Mouse (Mus musculus) MEL (cell line): ENCODE results near the gene Dag1. TPM values are rescaled to one million over a fixed set of nuclear protein-coding genes. Genes with fewer than 3 reads are reported as not detected.
A peak's percentile ranks its signal among the peaks of the same experiment; 100 is the strongest.
"Not testable (repeated sequence)": the region's sequence is repeated elsewhere in the genome, so short reads cannot be mapped to it uniquely, and the experiment has no call there.

ENCODE experiments used
- DNase-seq: peaks from one replicate; pipeline ENCODE4 v3.0.0; 2011; ENCODE audit warnings: low read depth, low spot score
- H3K27ac ChIP-seq: 2 replicates; pipeline ENCODE4 v1.5.1; 2012; ENCODE audit warnings: low read depth, mild to moderate bottlenecking, control low read depth, low read length, moderate library complexity; ENCODE audit not compliant: control insufficient read depth
- H3K27me3 ChIP-seq, 2 experiments: fragments of 150-350 bp in 1 of 2; sonication (generic) in 1 of 2; 2 replicates each; pipeline ENCODE4 v1.6.1; 2012; ENCODE audit warnings: low read length in 2 of 2, mild to moderate bottlenecking in 2 of 2, improper control_type of control experiment in 1 of 2, moderate library complexity in 1 of 2; ENCODE audit not compliant: insufficient read depth in 2 of 2, control insufficient read depth in 1 of 2
- H3K36me3 ChIP-seq, 2 experiments: 2 replicates each; pipeline ENCODE4 v1.6.1; 2012 to 2014; ENCODE audit warnings: low read length in 2 of 2, improper control_type of control experiment in 1 of 2, inconsistent platforms in 1 of 2, mild to moderate bottlenecking in 1 of 2; ENCODE audit not compliant: insufficient read depth in 2 of 2, control insufficient read depth in 1 of 2
- H3K4me1 ChIP-seq, 2 experiments: fragments of 150-350 bp in 1 of 2; sonication (generic) in 1 of 2; 2 replicates each; pipeline ENCODE4 v1.6.1; 2012; ENCODE audit warnings: low read length in 2 of 2, improper control_type of control experiment in 1 of 2, mild to moderate bottlenecking in 1 of 2; ENCODE audit not compliant: insufficient read depth in 2 of 2, control insufficient read depth in 1 of 2
- H3K4me3 ChIP-seq, 2 experiments: fragments of 150-350 bp in 1 of 2; sonication (generic) in 1 of 2; 2 replicates each; pipeline ENCODE4 v1.5.1; 2012; ENCODE audit warnings: low read depth in 2 of 2, low read length in 2 of 2, mild to moderate bottlenecking in 2 of 2, moderate library complexity in 2 of 2, control low read depth in 1 of 2, improper control_type of control experiment in 1 of 2; ENCODE audit not compliant: control insufficient read depth in 1 of 2, insufficient read depth in 1 of 2
- H3K79me2 ChIP-seq: 2 replicates; pipeline ENCODE4 v1.6.1; 2012; ENCODE audit warnings: mild to moderate bottlenecking, low read length, moderate library complexity; ENCODE audit not compliant: control insufficient read depth, poor library complexity, insufficient read depth
- H3K9ac ChIP-seq: 2 replicates; pipeline ENCODE4 v1.6.1; 2012; ENCODE audit warnings: low read depth, mild to moderate bottlenecking, control low read depth, low read length, moderate library complexity; ENCODE audit not compliant: control insufficient read depth, poor library complexity, severe bottlenecking
- H3K9me3 ChIP-seq: fragments of 150-350 bp; sonication (generic); replicated peaks from 2 replicates; pipeline ENCODE4 v1.6.1; 2012; ENCODE audit warnings: mild to moderate bottlenecking, low read length, improper control_type of control experiment, moderate library complexity; ENCODE audit not compliant: insufficient read depth
- BHLHE40 ChIP-seq: IDR thresholded peaks from 2 replicates; pipeline ENCODE4 v1.6.1; 2012; ENCODE audit warnings: low read depth, mild to moderate bottlenecking, inconsistent platforms, low read length, improper control_type of control experiment, borderline replicate concordance
- CHD1 ChIP-seq: IDR thresholded peaks from 2 replicates; pipeline ENCODE4 v1.6.1; 2012; ENCODE audit warnings: low read depth, mild to moderate bottlenecking, inconsistent platforms, low read length, improper control_type of control experiment
- CHD2 ChIP-seq: IDR thresholded peaks from 2 replicates; pipeline ENCODE4 v1.6.1; 2011; ENCODE audit warnings: low read length, improper control_type of control experiment
- CTCF ChIP-seq, 3 experiments: IDR thresholded peaks in 2 of 3; conservative IDR thresholded peaks in 1 of 3; 2 replicates each; pipeline ENCODE4 v1.5.1; 2011 to 2012; ENCODE audit warnings: low read length in 3 of 3, low read depth in 2 of 3, mild to moderate bottlenecking in 2 of 3, improper control_type of control experiment in 1 of 3, inconsistent platforms in 1 of 3, mixed read lengths in 1 of 3, moderate library complexity in 1 of 3; ENCODE audit not compliant: control insufficient read depth in 1 of 3, insufficient read depth in 1 of 3, poor library complexity in 1 of 3, severe bottlenecking in 1 of 3
- E2F4 ChIP-seq: IDR thresholded peaks from 2 replicates; pipeline ENCODE4 v1.6.1; 2011; ENCODE audit warnings: low read depth, low read length, improper control_type of control experiment, borderline replicate concordance
- ELF1 ChIP-seq: IDR thresholded peaks from 2 replicates; pipeline ENCODE4 v1.6.1; 2014; ENCODE audit warnings: low read depth, mild to moderate bottlenecking, inconsistent platforms, low read length, improper control_type of control experiment, moderate library complexity
- EP300 ChIP-seq, 2 experiments: IDR thresholded peaks; 2 replicates each; pipeline ENCODE4 v1.6.1; 2011; ENCODE audit warnings: improper control_type of control experiment in 2 of 2, low read length in 2 of 2, low read depth in 1 of 2, mild to moderate bottlenecking in 1 of 2
- ETS1 ChIP-seq: IDR thresholded peaks from 2 replicates; pipeline ENCODE4 v1.6.1; 2012; ENCODE audit warnings: low read depth, mild to moderate bottlenecking, inconsistent platforms, low read length, improper control_type of control experiment, moderate library complexity
- GABPA ChIP-seq: IDR thresholded peaks from 2 replicates; pipeline ENCODE4 v1.6.1; 2012; ENCODE audit warnings: low read depth, mild to moderate bottlenecking, inconsistent platforms, low read length, improper control_type of control experiment, moderate library complexity
- HCFC1 ChIP-seq: IDR thresholded peaks from 2 replicates; pipeline ENCODE4 v1.6.1; 2012; ENCODE audit warnings: low read depth, mild to moderate bottlenecking, inconsistent platforms, low read length, improper control_type of control experiment, moderate library complexity
- MAFK ChIP-seq: IDR thresholded peaks from 2 replicates; pipeline ENCODE4 v1.6.1; 2011; ENCODE audit warnings: low read depth, mild to moderate bottlenecking, low read length, improper control_type of control experiment, borderline replicate concordance
- MXI1 ChIP-seq: IDR thresholded peaks from 2 replicates; pipeline ENCODE4 v1.6.1; 2011; ENCODE audit warnings: mild to moderate bottlenecking, low read depth, low read length, improper control_type of control experiment
- MYB ChIP-seq: IDR thresholded peaks from 2 replicates; pipeline ENCODE4 v1.6.1; 2011; ENCODE audit warnings: mild to moderate bottlenecking, low read depth, low read length, improper control_type of control experiment
- SIN3A ChIP-seq: IDR thresholded peaks from 2 replicates; pipeline ENCODE4 v1.6.1; 2012; ENCODE audit warnings: low read length, improper control_type of control experiment, inconsistent platforms
- SMC3 ChIP-seq: IDR thresholded peaks from 2 replicates; pipeline ENCODE4 v1.6.1; 2011; ENCODE audit warnings: low read depth, low read length, improper control_type of control experiment
- TAL1 ChIP-seq: IDR thresholded peaks from 2 replicates; pipeline ENCODE4 v1.6.1; 2012; ENCODE audit warnings: mild to moderate bottlenecking, inconsistent platforms, low read length, moderate library complexity, mixed read lengths
- TBP ChIP-seq: IDR thresholded peaks from 2 replicates; pipeline ENCODE4 v1.8.0; 2011; ENCODE audit warnings: low read depth, low read length, improper control_type of control experiment
- TCF12 ChIP-seq: IDR thresholded peaks from 2 replicates; pipeline ENCODE4 v1.6.1; 2014; ENCODE audit warnings: low read depth, mild to moderate bottlenecking, inconsistent platforms, low read length, improper control_type of control experiment, moderate library complexity
- ZMIZ1 ChIP-seq: IDR thresholded peaks from 2 replicates; pipeline ENCODE4 v1.6.1; 2012; ENCODE audit warnings: low read depth, mild to moderate bottlenecking, inconsistent platforms, low read length, improper control_type of control experiment, moderate library complexity
- ZNF384 ChIP-seq: IDR thresholded peaks from 2 replicates; pipeline ENCODE4 v1.6.1; 2012; ENCODE audit warnings: low read depth, mild to moderate bottlenecking, inconsistent platforms, low read length, improper control_type of control experiment
- polyA plus RNA-seq, 2 experiments: library from polyadenylated mRNA; stranded (reverse) in 1 of 2; unstranded in 1 of 2; fragments of >175 nt in 1 of 2; fragments of >200 nt in 1 of 2; gene quantifications; 2 replicates each; pipeline versions ENCODE4 v1.2.1 to v1.2.4; 2012; ENCODE audit warnings: low replicate concordance in 2 of 2, low read depth in 1 of 2; ENCODE audit not compliant: insufficient read length in 2 of 2, insufficient read depth in 1 of 2, missing spikeins in 1 of 2
- total RNA-seq: library from RNA; depleted of rRNA; stranded (reverse); fragments of 300-350 nt; gene quantifications from 2 replicates; pipeline ENCODE4 v1.2.3, GENCODE M21; 2012

Dag1 gene
- total and polyA plus RNA-seq, 3 experiments: 7.8 to 27.6 TPM; not detected in 1

DNA sequence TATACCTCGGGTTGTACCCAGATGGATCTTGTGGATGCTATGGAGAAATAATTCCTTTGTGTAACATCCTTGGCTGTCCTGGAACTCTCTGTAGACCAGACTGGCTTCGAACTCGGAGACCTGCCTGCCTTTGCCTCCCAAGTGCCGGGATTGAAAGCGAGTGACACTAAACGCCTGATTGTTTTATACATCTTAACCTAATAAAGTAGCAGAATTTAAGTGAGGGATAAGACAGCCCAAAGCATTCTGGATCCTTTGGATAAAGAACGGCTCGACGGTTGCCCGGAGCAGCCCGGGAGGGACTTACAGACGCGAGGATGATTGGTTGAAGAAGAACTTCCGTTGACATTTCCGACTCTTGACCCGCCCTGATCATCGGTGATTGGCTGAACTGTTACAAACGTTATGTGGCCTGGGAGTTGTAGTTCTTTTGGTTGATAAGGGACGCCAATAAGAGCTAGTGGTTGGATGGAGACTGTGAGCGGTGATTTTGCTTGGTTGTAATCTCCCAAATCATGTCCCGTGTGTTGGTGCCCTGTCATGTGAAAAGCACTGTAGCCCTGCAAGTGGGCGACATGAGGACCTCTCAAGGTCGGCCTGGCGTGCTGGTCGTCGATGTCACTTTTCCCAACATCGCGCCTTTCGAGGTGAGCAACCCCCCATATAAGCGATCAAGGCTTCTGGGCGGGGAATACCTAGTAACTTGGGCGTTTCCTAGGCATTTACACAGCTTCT lies 26.4 kb upstream of the Dag1 start, which contains the start of gene Nicn1 (continued):
- TF ChIP-seq ZMIZ1: peak; percentile 50; the same call in 1 of the 2 replicates
- no peak for TF ChIP-seq TAL1
- TF ChIP-seq SIN3A: peak; percentile 89
- TF ChIP-seq MAFK: no peak
- TF ChIP-seq, all 39 proteins: peak for 17

DNA sequence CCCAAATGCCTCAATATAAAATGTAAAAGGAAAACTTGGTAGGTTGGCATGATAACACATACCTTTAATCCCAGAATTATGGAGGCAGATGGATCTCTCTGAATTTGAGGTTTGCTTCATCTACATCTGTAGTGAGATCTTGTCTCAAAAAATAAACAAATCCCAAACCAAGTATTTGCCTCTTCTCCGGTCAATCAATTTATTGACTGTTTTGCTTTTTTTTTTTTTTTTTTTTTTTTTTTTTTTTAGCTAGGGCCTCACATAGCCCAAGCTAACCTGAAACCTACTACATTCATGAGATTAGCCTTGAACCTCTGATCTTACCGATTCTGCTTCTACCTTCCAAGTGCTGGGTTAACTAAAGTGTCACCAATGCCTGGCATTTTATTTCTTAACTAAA lies 25.6 kb upstream of the Dag1 start:
- Histone ChIP-seq H3K9ac (no peak overlapping the region; the same call in 1 of the 2 replicates), H3K36me3 (peaks cover 0 to 3% of the 10 kb centered on the region in 2 experiments; a peak in 2 of 4 replicates), H3K27ac (no peak overlapping the region), H3K4me1 (peaks cover 0 to 5% of the 10 kb centered on the region in 2 experiments; a peak in 1 of 4 replicates), H3K79me2 (no peaks in the 10 kb centered on the region), H3K4me3 (peak overlapping the region in 1 of 2 experiments; percentile 81; a peak in 2 of 4 replicates), H3K27me3 (no peaks in the 10 kb centered on the region), H3K9me3 (no peaks in the 10 kb centered on the region)
- TF ChIP-seq TCF12: no peak
- peak; percentile 67 for TF ChIP-seq ZNF384
- DNase-seq: no peak

DNA sequence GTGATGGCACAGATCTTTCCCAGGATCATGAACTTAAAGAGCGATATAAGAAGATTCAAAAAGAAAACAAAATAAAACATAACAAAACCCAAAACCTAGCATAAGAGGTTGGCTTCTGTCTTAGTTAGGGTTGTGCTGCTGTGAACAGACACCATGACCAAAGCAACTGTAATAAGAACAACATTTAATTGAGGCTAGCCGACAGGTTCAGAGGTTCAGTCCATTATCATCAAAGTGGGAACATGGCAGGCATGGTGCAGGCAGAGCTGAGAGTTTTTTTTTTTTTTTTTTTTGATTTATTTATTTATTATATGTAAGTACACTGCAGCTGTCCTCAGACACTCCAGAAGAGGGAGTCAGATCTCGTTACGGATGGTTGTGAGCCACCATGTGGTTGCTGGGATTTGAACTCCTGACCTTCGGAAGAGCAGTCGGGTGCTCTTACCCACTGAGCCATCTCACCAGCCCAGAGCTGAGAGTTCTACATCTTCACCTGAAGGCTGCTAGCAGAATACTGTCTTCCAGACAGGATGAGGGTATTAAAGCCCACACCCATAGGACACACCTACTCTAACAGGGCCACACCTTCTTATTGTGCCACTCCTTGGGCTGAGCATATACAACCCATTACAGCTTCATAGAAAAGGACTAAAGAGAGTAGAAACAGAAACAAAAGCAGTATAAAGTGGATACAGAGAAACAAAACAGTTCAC lies 23.9 kb upstream of the Dag1 start:
- not testable (repeated sequence) for H3K9me3 ChIP-seq, DNase-seq, H3K27me3 ChIP-seq, H3K36me3 ChIP-seq, H3K4me3 ChIP-seq, H3K4me1 ChIP-seq, H3K9ac ChIP-seq, H3K27ac ChIP-seq, H3K79me2 ChIP-seq
- TF ChIP-seq ZNF384: peak; percentile 20; the same call in 1 of the 2 replicates
- peak; percentile 73 for TF ChIP-seq TBP

DNA sequence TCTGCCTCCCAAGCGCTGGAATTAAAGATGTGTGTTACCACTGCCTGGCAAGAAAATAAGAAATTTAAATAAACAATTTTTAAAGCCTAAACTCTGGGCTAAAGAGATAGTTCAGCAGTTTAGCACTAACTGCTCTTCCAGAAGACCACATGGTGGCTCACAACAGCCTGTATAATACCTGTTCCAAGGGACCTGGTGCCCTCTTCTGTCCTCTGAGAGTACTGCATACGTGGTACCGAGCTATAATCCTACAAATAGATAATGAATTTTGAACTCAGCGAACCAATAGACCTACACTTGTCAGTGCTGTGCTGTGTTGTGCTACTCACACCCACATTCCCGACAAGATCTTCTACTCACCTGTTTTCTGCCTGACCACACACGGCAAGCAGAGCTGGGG lies 20.7 kb upstream of the Dag1 start:
- Histone ChIP-seq H3K36me3 (peaks cover 0 to under 1% of the 10 kb centered on the region in 2 experiments; a peak in 1 of 4 replicates), H3K79me2 (no peaks in the 10 kb centered on the region), H3K9ac (peak overlapping the region; percentile 20; the same call in 1 of the 2 replicates), H3K9me3 (no peaks in the 10 kb centered on the region), H3K4me3 (peak overlapping the region in 1 of 2 experiments; percentile 21; a peak in 1 of 4 replicates), H3K27ac (no peak overlapping the region), H3K4me1 (0 out of 4 replicates have a peak, but pooled peaks cover 0 to 2% of the 10 kb centered on the region in 2 experiments), H3K27me3 (no peaks in the 10 kb centered on the region)
- peak; percentile 91 for DNase-seq
- TF ChIP-seq SMC3 (peak; percentile 92), BHLHE40 (no peak), GABPA (no peak), ELF1 (no peak), EP300 (IDR thresholded peaks at IDR 0.05; ENCODE audit: low read depth in 1 of 2, low read length in 2 of 2) (no peak), E2F4 (no peak), CTCF (IDR thresholded peaks at IDR 0.05 in 2 of 3, conservative IDR thresholded peaks at IDR 0.05 in 1 of 3; ENCODE audit: control insufficient read depth in 1 of 3, insufficient read depth in 1 of 3, low read depth in 2 of 3, low read length in 3 of 3, poor library complexity in 1 of 3, severe bottlenecking in 1 of 3) (peak; percentile 68 to 98 (median 95); a peak in 5 of 6 replicates), ETS1 (no peak), CHD2 (no peak), HCFC1 (0 out of 2 replicates have a peak, but pooled peaks have one; percentile 44), CHD1 (no peak), MAFK (no peak), MYB (no peak), MXI1 (peak; percentile 85)
